Mouse (Mus musculus) kidney, embryonic 14.5 days (tissue): ENCODE results near the gene Lyz1. TPM values are rescaled to one million over a fixed set of nuclear protein-coding genes. Genes with fewer than 3 reads are reported as not detected.

Experiments
- ATAC-seq: fragments of 200-750 bp; cut with Nextera tagmentation; 2 replicates; pipeline ENCODE4 v1.8.0; 2017; ENCODE audit warnings: moderate number of reproducible peaks, mild to moderate bottlenecking, moderate TSS enrichment, moderate library complexity; ENCODE audit not compliant: low FRiP score, low TSS enrichment
- H3K27ac ChIP-seq: fragments of 300-500 bp; sonication (generic); 2 replicates; pipeline ENCODE4 v1.5.1; 2014; ENCODE audit warnings: low read depth, mild to moderate bottlenecking, low read length, moderate library complexity, mixed read lengths
- H3K27me3 ChIP-seq: fragments of 300-500 bp; sonication (generic); 2 replicates; pipeline ENCODE4 v1.6.1; 2014; ENCODE audit warnings: mild to moderate bottlenecking, low read length; ENCODE audit not compliant: control insufficient read depth, insufficient read depth
- H3K36me3 ChIP-seq: fragments of 300-500 bp; sonication (generic); 2 replicates; pipeline ENCODE4 v1.6.1; 2014; ENCODE audit warnings: low read length, mixed read lengths; ENCODE audit not compliant: control insufficient read depth, insufficient read depth
- H3K4me1 ChIP-seq: fragments of 300-500 bp; sonication (generic); 2 replicates; pipeline ENCODE4 v1.6.1; 2014; ENCODE audit warnings: low read length, mixed read lengths; ENCODE audit not compliant: control insufficient read depth, insufficient read depth
- H3K4me2 ChIP-seq: fragments of 300-500 bp; sonication (generic); replicated peaks from 2 replicates; pipeline ENCODE4 v1.6.1; 2014; ENCODE audit warnings: low read depth, mild to moderate bottlenecking, low read length
- H3K4me3 ChIP-seq: fragments of 300-500 bp; sonication (generic); 2 replicates; pipeline ENCODE4 v1.5.1; 2014; ENCODE audit warnings: mild to moderate bottlenecking, low read length
- H3K9ac ChIP-seq: fragments of 300-500 bp; sonication (generic); 2 replicates; pipeline ENCODE4 v1.6.1; 2014; ENCODE audit warnings: low read depth, mild to moderate bottlenecking, low read length, moderate library complexity
- H3K9me3 ChIP-seq: fragments of 300-500 bp; sonication (generic); 2 replicates; pipeline ENCODE4 v1.6.1; 2016; ENCODE audit warnings: low read length; ENCODE audit not compliant: control insufficient read depth
- WGBS: fragments of 180-500 bp; shearing (Covaris S2); extraction: QIAGEN DNeasy Blood & Tissue Kit; methylation state at CpG from one replicate; pipeline ENCODE4 v1.1.7; 2014; 5-methylcytosine and 5-hydroxymethylcytosine counted together
- polyA plus RNA-seq: library from polyadenylated mRNA; unstranded; fragments of >200 nt; fragmentation: Nextera tagmentation; extraction: Ambion mirVana; gene quantifications from 2 replicates; pipeline ENCODE4 v1.2.1, GENCODE M21; 2014

Lyz1 gene
- polyA plus RNA-seq, 1 experiment from 2014 or later = not detected

GRCm38 (mm10) chr10:117320571-117320981, 27.9 kb upstream of the Lyz1 start:
- Histone ChIP-seq H3K27ac (no peak overlapping the region), H3K4me1 (no peaks in the 10 kb centered on the region), H3K9me3 (no peaks in the 10 kb centered on the region), H3K27me3 (no peaks in the 10 kb centered on the region), H3K4me3 (no peak overlapping the region), H3K36me3 (no peaks in the 10 kb centered on the region), H3K4me2 (no peak overlapping the region), H3K9ac (no peak overlapping the region)
- 87% methylated on average over 3 of the region's 3 CpGs for WGBS
- no peak for ATAC-seq

GRCm38 (mm10) chr10:117316391-117316790, 23.7 kb upstream of the Lyz1 start:
- H3K4me2 ChIP-seq = no peak overlapping the region
- H3K36me3 ChIP-seq = no peaks in the 10 kb centered on the region
- no peaks in the 10 kb centered on the region for H3K9me3 ChIP-seq
- no peak overlapping the region for H3K9ac ChIP-seq
- no peak overlapping the region for H3K4me3 ChIP-seq
- ATAC-seq = no peak
- no peak overlapping the region for H3K27ac ChIP-seq
- no peaks in the 10 kb centered on the region for H3K27me3 ChIP-seq
- H3K4me1 ChIP-seq = no peaks in the 10 kb centered on the region
- WGBS = 89% methylated on average over 11 of the region's 11 CpGs

- Histone ChIP-seq H3K9ac (no peak overlapping the region), H3K4me2 (no peak overlapping the region), H3K27ac (no peak overlapping the region), H3K27me3 (no peaks in the 10 kb centered on the region), H3K4me1 (no peaks in the 10 kb centered on the region), H3K4me3 (no peak overlapping the region), H3K9me3 (no peaks in the 10 kb centered on the region), H3K36me3 (no peaks in the 10 kb centered on the region)
- no peak for ATAC-seq
- WGBS = 90% methylated on average over 2 of the region's 2 CpGs
Observed at GRCm38 (mm10) chr10:117313133-117313532, 20.5 kb upstream of the Lyz1 start.

GRCm38 (mm10) chr10:117312168-117312567, 19.5 kb upstream of the Lyz1 start:
- 82% methylated on average over 8 of the region's 8 CpGs for WGBS
- H3K4me3 ChIP-seq = no peak overlapping the region
- H3K27ac ChIP-seq = no peak overlapping the region

GRCm38 (mm10) chr10:117304371-117304770, 11.7 kb upstream of the Lyz1 start:
- no peaks in the 10 kb centered on the region for H3K9me3 ChIP-seq
- no peak overlapping the region for H3K27ac ChIP-seq
- 86% methylated on average over 5 of the region's 5 CpGs for WGBS

More at GRCm38 (mm10) chr10:117312168-117312567, 19.5 kb upstream of the Lyz1 start:
- ATAC-seq = no peak
- H3K9me3 ChIP-seq = no peaks in the 10 kb centered on the region
- no peak overlapping the region for H3K9ac ChIP-seq
- no peak overlapping the region for H3K4me2 ChIP-seq
- H3K27me3 ChIP-seq = no peaks in the 10 kb centered on the region
- H3K4me1 ChIP-seq = no peaks in the 10 kb centered on the region
- H3K36me3 ChIP-seq = no peaks in the 10 kb centered on the region

GRCm38 (mm10) chr10:117301688-117302087, 9.0 kb upstream of the Lyz1 start:
- H3K4me2 ChIP-seq = no peak overlapping the region
- H3K4me1 ChIP-seq = no peaks in the 10 kb centered on the region
- H3K36me3 ChIP-seq = no peaks in the 10 kb centered on the region
- H3K9ac ChIP-seq = no peak overlapping the region
- H3K27ac ChIP-seq = no peak overlapping the region
- WGBS = 87% methylated on average over 1 of the region's 1 CpGs
- no peak for ATAC-seq
- H3K4me3 ChIP-seq = no peak overlapping the region
- no peaks in the 10 kb centered on the region for H3K27me3 ChIP-seq
- peaks cover 2% of the 10 kb centered on the region; the same call in 1 of the 2 replicates for H3K9me3 ChIP-seq

More at GRCm38 (mm10) chr10:117304371-117304770, 11.7 kb upstream of the Lyz1 start:
- no peak for ATAC-seq
- H3K9ac ChIP-seq = no peak overlapping the region
- no peaks in the 10 kb centered on the region for H3K27me3 ChIP-seq
- no peaks in the 10 kb centered on the region for H3K36me3 ChIP-seq
- no peaks in the 10 kb centered on the region for H3K4me1 ChIP-seq
- no peak overlapping the region for H3K4me3 ChIP-seq
- H3K4me2 ChIP-seq = no peak overlapping the region

- Histone ChIP-seq H3K4me2 (no peak overlapping the region), H3K27ac (no peak overlapping the region), H3K27me3 (no peaks in the 10 kb centered on the region), H3K9ac (no peak overlapping the region), H3K9me3 (peaks cover 2% of the 10 kb centered on the region; the same call in 1 of the 2 replicates), H3K4me1 (no peaks in the 10 kb centered on the region), H3K4me3 (no peak overlapping the region), H3K36me3 (no peaks in the 10 kb centered on the region)
- no peak for ATAC-seq
- 77% methylated on average over 5 of the region's 5 CpGs for WGBS
Observed at GRCm38 (mm10) chr10:117299901-117300520, 7.3 kb upstream of the Lyz1 start.

- no peak overlapping the region for H3K4me2 ChIP-seq
- ATAC-seq = no peak
- H3K9ac ChIP-seq = no peak overlapping the region
- H3K4me3 ChIP-seq = no peak overlapping the region
- H3K27me3 ChIP-seq = no peaks in the 10 kb centered on the region
- no peaks in the 10 kb centered on the region for H3K36me3 ChIP-seq
- WGBS = 85% methylated on average over 4 of the region's 4 CpGs
- H3K4me1 ChIP-seq = no peaks in the 10 kb centered on the region
- peaks cover 2% of the 10 kb centered on the region; the same call in 1 of the 2 replicates for H3K9me3 ChIP-seq
- H3K27ac ChIP-seq = no peak overlapping the region
Observed at GRCm38 (mm10) chr10:117299106-117299505, 6.4 kb upstream of the Lyz1 start.

GRCm38 (mm10) chr10:117298336-117298735, 5.7 kb upstream of the Lyz1 start:
- H3K9ac ChIP-seq = no peak overlapping the region
- no peak for ATAC-seq
- no peaks in the 10 kb centered on the region for H3K36me3 ChIP-seq
- H3K4me2 ChIP-seq = no peak overlapping the region
- WGBS = 80% methylated on average over 6 of the region's 6 CpGs
- H3K27me3 ChIP-seq = no peaks in the 10 kb centered on the region
- H3K9me3 ChIP-seq = peaks cover 2% of the 10 kb centered on the region; the same call in 1 of the 2 replicates
- H3K4me3 ChIP-seq = no peak overlapping the region
- no peaks in the 10 kb centered on the region for H3K4me1 ChIP-seq
- H3K27ac ChIP-seq = no peak overlapping the region
